Mouse (Mus musculus): ENCODE measurements at regions not wholly inside any gene's neighbourhood (a gene's known extent, or its start where the extent isn't known, plus 50 kb on each side); places are given as distances from the start of the nearest gene placed in this dataset.

DNA sequence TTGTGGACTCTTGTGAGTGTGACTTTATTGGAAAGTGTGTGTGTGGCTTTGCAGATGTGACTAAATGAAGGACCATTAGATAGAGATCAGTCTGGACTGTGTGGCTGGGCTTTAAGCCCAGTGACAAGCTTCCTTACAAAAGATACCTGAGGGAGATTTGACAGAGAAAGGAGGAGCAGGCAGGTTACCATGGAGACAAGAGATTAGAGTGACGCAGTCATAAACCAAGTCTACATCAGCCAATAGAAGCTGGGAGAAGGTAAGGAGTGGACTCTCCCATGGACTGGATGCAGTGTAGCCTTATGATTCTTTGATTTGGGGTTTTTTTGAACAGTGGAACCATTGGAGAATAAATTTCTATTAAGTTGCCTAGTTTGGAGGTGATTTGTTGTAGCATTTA is 181.6 kb upstream of the Gm6793 start:
- DNase-seq: no peak

DNA sequence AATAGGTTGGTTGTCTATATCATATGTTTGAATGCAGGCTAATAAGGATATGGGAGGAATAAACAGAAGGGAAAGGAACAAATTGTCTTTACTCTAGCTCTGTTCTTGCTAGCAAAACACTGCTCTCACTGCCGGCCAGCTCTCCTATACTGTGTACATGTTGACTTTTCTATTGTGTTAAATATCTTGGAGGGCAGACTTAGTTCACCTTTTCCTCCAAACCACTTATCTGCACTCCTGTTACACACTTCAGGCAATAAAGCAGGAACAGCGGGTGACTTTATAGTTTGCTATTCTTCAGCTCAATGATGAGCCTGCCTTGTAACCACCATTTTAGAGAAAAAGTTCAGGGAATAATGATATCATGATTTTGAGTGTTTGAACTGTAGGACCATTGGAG is 181.0 kb upstream of the Gm6793 start:
- no peak for DNase-seq

DNA sequence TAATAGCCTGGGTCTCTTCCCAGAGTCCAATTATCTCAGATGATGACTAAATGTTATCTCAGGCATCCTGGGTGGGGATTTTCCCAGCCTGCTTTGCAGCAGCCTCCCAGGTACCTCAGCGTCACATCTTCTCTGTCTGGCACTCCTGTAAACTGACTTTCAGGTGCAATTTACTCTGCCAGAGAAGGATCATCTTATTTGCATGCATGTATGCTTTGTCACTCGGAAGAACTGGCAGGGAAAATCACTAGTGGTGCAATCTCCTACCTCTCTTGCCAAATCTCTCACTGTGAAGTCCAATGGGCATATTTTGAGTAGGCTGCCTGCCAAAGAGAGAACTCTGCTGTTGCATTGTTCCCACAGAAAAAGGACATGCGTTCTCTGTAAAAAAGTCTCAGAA is 177.0 kb upstream of the Gm6793 start:
- DNase-seq: peak; percentile 49

DNA sequence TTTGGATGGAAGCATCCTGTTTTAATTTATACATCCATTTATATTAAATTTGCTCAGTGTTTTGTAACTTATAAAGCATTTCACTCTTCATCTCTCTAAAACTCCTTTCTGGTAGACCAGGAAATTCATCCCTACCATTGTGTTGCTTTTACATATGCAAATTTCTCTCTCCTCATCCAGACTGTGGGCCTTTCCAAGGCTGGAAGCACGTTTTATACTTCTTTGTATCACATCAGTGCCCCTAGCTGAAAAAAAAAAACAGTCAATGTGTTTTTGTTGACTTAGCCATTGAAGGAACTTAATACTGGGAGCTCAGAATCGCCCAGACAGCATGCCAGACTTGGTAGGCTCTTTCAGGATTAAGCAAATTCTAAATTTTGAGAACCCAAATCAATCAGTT is 174.9 kb upstream of the Gm6793 start:
- DNase-seq: no peak

DNA sequence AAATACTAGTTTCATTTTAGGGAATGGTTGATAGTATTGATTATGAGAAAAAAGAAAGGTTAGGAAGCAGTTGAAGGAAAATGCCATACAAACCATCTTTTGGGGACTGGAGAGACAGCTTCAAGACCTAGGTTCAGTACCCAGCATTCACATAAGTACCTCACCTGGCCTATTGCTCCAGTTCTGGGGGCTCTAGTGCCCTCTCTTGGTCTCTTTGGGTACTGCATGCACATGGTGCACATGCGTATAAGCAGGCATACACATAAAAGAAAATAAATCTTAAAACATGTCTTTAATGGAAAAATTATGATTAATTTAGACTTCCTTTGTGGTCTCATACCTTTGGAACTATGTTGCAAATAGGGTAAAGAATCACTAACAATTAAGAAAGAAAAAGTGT is 155.3 kb upstream of the Gm6793 start:
- no peak for DNase-seq

DNA sequence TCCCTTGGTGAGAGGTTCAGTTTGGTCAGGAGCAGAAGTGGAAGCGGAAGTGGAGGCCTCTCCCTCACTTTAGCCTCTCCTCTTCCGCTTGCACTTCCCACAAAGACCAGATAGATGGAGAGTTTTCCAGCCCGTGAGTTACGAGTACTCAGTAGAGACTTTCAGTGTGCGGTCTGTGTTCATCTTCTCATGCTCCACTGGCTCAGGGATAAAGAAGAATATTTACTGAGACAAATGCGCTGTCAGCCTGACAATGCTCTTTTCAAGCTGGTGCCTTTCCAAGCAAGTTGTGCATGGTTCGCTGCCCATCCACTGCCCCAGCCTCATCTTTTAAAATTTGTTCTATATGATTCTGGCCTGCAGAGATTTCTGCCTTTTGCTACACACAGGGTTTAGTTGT is 141.8 kb upstream of the Gm6793 start:
- no peak for DNase-seq

DNA sequence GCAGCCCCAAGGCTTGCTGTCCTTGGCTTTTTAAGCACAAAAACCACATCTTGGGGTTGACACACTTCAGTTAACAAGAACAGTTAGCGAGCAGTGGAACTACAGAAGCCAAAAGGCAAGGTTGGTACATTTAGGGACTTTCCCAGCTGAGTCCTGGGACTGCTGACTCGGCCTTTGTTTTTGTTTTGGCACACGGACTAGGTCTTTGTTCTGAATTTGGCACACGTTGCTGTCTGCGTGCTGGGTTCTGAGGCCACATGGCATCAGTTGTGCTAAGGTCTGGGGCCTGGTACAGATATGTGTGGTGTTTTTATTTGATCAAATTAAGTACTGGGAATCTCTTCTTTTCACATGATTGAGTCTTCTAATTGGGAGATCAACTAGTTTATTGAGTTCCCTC is 124.1 kb upstream of the Gm6793 start:
- DNase-seq: peak; percentile 32

DNA sequence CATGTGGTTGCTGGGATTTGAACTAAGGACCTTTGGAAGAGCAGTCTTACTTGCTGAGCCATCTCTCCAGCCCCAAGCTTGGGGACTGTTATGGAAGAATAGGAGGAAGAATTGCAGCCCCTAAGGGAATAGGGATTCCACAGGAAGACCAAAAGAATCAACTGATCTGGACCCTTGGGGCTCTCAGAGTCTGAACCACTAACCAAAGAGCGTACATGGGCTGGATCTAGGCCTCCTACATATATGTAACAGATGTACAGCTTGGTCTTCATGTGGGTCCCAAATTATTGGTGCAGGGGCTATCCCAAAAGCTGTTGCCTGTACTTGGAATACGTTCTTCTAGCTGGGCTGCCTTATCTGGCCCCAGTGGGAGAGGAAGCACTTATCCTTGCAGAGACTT is 115.4 kb upstream of the Gm6793 start:
- no peak for DNase-seq

DNA sequence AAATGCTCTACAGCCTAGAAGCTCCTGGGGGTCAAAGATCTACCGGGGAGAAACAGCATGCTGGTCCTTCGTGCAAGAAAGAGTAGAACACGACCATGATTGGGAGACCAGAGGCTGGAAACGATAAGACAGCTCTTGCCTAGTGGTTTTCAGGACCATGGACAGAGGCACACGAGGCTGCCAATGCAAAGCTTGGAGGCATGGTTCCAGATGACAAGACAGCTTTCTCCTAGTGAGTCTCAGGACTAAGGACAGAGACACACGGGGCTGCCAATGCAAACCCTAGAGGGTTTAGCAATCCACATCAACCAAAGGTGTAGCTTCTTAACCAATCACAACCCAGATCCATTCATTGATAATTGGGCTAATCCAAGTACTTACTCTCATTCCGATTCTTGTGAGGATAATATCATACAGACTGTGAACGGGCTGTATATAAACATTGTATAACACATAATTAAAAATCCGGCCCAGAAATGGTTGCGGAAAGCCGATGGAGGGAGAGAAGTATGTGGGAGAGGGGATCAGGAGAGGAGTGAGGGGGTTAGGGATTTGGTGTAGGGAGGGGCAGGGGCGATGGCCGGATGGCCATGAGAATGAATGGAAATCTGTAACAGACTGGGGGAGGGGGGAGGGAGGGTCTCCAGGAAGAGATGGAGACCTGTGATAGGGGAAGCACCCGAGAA is 114.1 kb upstream of the Gm6793 start:
- no peak for DNase-seq

DNA sequence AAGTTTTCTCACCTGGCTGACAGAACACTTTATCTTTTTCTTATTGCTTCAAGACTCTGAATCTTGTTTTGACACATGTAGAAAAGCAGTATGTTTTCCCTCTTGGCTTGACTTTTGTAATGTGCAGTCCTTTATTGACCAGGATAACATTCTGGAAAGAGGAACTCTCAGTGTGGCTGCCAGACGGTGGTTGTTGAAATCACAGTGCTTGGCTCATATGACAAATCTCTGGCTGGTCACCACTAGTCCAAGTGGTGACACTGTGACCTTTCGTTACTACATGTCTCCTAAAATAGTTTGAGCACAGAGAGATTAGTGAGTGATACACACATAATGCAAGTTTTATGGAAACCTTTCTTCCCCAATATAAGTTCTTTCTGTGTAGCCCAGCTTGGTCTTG is 97.1 kb upstream of the Gm6793 start:
- no peak for DNase-seq

DNA sequence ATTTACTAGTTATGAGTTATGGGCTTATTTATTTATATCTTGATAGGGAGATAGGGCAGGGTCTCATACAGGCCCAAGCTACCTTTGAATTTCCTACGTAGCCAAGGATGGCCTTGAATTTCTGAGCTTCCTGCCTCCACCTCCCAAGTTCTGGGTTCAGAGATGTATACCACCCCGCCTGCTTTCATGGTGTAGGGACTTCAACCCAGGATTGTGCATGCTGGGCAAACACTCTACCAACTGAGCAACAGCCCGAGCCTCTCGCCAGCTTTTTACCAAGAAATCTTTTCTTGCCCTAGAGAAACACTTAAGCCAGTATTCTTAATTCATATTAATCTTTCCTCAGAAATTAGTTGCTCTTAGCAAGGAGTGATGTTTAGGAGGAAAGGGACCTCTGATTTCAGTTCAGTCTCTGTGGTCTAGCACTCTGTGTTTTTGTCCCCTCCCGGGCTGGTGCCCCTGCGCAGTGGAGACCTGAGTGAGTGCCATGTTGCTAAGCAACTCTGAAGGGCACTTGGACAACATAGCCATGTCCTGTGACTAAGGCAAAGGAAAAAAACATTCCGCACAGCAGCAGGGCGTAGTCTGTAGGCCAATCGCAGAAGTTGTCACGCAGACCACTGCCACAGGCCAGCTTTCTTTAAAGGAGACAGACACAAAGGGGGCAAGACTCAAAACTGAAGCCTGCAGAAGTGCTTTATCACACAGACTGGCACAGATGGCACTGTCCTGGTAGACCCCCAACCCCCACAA is 83.2 kb upstream of the Gm6793 start:
- peak; percentile 19 for DNase-seq

DNA sequence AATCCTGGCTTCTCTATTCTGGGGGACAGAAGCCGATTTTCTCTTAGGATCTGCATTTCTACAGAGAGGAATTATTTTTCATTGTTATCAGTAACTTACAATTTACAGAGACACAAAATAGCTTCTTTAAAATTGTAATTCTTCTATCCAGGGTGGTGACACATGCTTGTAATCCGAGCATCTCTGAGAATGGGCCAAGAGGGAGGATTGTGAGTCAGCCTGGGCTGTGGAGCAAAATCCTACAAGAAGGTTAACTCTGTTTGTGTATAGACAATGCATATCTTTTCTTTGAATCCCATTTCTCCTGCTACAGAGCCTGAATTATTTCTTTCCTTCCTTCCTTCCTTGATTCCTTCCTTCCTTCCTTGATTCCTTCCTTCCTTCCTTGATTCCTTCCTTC is 80.0 kb upstream of the Gm6793 start:
- DNase-seq: no peak

DNA sequence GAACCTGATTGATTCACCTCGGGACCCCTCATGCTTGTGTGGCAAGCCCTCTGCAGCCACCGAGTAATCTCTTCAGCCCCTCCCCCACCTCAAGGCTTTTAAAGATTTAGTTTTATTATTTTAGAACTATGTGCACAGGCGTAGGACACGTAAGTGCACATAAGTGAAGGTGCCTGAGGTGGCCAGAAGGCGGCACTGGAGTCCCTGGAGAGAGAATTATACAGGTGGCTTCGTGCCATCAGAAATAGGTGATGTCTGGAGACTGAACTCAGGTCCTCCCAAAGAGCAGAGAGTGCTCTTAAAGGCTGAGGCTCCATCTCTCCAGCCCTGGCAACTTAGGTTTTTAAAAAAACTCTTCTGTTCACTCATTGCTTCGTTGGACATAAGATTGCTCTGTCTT is 78.7 kb upstream of the Gm6793 start:
- no peak for DNase-seq

DNA sequence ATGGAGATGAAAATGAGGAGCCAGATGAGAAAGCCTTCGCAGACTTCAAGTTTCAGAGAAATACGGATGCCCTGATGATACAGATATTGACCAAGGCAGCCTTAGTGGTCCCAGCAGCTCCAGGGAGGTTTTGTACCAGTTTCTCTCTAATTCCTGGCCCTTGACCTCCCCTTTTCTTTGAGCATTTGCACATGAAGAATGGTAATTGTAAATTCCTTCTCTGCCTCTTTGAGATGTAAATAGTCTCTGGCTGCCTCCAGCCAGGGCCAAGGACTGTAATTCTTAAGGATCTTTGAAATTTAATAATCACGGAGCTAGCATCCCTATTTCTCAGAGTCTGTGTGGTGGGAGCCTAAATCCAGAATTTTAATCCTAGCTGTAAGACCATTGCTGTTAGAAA is 78.0 kb upstream of the Gm6793 start:
- no peak for DNase-seq

DNA sequence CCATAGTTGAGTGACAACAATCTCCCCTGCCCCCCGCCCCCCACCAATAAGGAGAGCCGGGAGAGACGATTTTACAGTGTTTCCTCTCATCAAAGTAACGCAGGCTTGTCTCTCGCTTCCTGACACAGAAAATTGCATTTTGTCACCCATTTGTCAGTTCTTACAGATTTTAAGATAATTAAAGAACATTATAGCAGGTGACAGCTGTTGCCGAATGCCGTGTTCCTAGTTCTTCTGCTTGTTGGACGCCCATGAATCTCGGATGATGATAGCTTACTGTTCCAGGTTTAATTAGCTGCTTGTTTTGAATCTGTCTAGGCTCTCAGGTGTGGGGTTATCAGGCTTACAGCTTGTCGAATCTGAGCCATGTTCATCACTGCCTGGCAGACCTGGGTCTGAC is 63.8 kb upstream of the Gm6793 start:
- no peak for DNase-seq

DNA sequence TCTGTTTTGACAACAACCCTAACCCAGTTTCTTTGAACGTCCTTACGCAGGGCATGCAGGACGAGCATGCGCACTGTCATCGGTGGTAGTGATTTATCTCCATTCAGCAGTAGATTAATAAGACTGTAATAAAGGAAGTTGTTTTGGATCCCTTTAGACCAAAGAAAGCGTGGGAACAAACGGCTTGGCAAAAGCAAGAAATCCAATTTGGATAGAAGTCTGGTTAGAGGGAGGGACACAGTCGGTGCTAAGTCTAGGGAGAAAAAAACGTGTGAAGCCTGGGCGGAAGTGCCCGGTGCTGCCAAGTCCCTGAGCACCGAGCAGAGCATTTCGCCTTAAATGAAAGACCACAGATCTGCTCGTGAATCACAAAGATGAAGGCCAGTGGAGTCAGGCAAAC is 57.4 kb upstream of the Gm6793 start:
- DNase-seq: no peak

DNA sequence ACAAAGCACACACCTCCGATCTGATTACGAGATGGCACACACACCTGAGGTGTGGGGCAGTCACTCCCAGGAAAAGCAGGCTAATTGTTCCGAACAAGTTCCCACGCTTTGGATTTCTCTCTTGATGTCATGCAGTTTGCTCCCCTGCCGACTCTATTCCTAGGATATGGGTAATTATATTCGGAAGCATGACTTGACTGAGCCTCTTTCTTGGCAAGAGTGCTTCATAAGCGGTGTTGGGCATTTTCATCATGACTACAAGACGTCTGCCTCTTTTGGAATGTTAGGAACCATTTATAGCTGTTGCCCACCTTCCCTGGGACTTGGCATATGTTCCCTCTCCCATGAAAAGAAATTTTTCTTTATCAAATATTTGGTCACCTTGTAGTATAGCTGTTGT is 55.4 kb upstream of the Gm6793 start:
- no peak for DNase-seq

Data from cerebellum, adult 9-11 months (tissue).